Mouse (Mus musculus): ENCODE measurements around the gene Ubald1. TPM values are rescaled to one million over a fixed set of nuclear protein-coding genes. Genes with fewer than 3 reads are reported as not detected.

The Ubald1 gene
- polyA plus RNA-seq, 1 experiment from 2014 or later = 31.5 TPM

GRCm38 (mm10) chr16:4898881-4899280, 18.8 kb upstream of the Ubald1 start:
- ATAC-seq (ENCODE audit: insufficient number of reproducible peaks, insufficient read depth, low FRiP score, low TSS enrichment, low read depth) = no peak
- H3K9me3 ChIP-seq = no peaks in the 10 kb centered on the region
- no peak overlapping the region for H3K27ac ChIP-seq
- no peaks in the 10 kb centered on the region; the same call in 1 of the 2 replicates for H3K4me1 ChIP-seq (replicated peaks)
- H3K36me3 ChIP-seq = peaks cover 10% of the 10 kb centered on the region; the same call in 1 of the 2 replicates
- no peak overlapping the region for H3K4me2 ChIP-seq
- no peak overlapping the region for H3K4me3 ChIP-seq (replicated peaks)
- H3K27me3 ChIP-seq = no peaks in the 10 kb centered on the region
- no peak overlapping the region for H3K9ac ChIP-seq (replicated peaks)
- 85% methylated on average over 6 of the region's 6 CpGs for WGBS

- Histone ChIP-seq H3K4me3 (replicated peaks) (no peak overlapping the region), H3K4me2 (no peak overlapping the region), H3K27me3 (no peaks in the 10 kb centered on the region), H3K27ac (no peak overlapping the region), H3K4me1 (replicated peaks) (no peaks in the 10 kb centered on the region; the same call in 1 of the 2 replicates), H3K9ac (replicated peaks) (no peak overlapping the region), H3K36me3 (peaks cover 14% of the 10 kb centered on the region; the same call in 1 of the 2 replicates), H3K9me3 (no peaks in the 10 kb centered on the region)
- ATAC-seq (ENCODE audit: insufficient number of reproducible peaks, insufficient read depth, low FRiP score, low TSS enrichment, low read depth) = no peak
- 65% methylated on average over 7 of the region's 7 CpGs for WGBS
Measured at GRCm38 (mm10) chr16:4897146-4897730, 17.1 kb upstream of the Ubald1 start.

- H3K27ac ChIP-seq = 0 out of 2 replicates have a peak overlapping the region, but pooled peaks have one; percentile 41
Measured at GRCm38 (mm10) chr16:4896249-4897027, 16.3 kb upstream of the Ubald1 start.

GRCm38 (mm10) chr16:4894201-4894908, 14.2 kb upstream of the Ubald1 start:
- Histone ChIP-seq H3K36me3 (peaks cover 23% of the 10 kb centered on the region; the same call in 1 of the 2 replicates), H3K27ac (no peak overlapping the region), H3K4me1 (replicated peaks) (peaks cover 10% of the 10 kb centered on the region), H3K9ac (replicated peaks) (no peak overlapping the region), H3K4me3 (replicated peaks) (no peak overlapping the region), H3K27me3 (no peaks in the 10 kb centered on the region), H3K4me2 (no peak overlapping the region), H3K9me3 (no peaks in the 10 kb centered on the region)
- no peak for ATAC-seq (ENCODE audit: insufficient number of reproducible peaks, insufficient read depth, low FRiP score, low TSS enrichment, low read depth)
- 81% methylated on average over 7 of the region's 7 CpGs for WGBS

More at GRCm38 (mm10) chr16:4896249-4897027, 16.3 kb upstream of the Ubald1 start:
- H3K36me3 ChIP-seq = peaks cover 16% of the 10 kb centered on the region; the same call in 1 of the 2 replicates
- no peaks in the 10 kb centered on the region for H3K27me3 ChIP-seq
- no peak overlapping the region for H3K4me3 ChIP-seq (replicated peaks)
- H3K9ac ChIP-seq (replicated peaks) = no peak overlapping the region
- no peaks in the 10 kb centered on the region for H3K9me3 ChIP-seq
- no peak overlapping the region for H3K4me2 ChIP-seq
- WGBS = 77% methylated on average over 5 of the region's 5 CpGs
- H3K4me1 ChIP-seq (replicated peaks) = no peaks in the 10 kb centered on the region; the same call in 1 of the 2 replicates
- no peak for ATAC-seq (ENCODE audit: insufficient number of reproducible peaks, insufficient read depth, low FRiP score, low TSS enrichment, low read depth)

GRCm38 (mm10) chr16:4892171-4892570, 12.1 kb upstream of the Ubald1 start:
- 92% methylated on average over 6 of the region's 6 CpGs for WGBS
- H3K4me1 ChIP-seq (replicated peaks) = peaks cover 20% of the 10 kb centered on the region
- no peak overlapping the region for H3K4me3 ChIP-seq (replicated peaks)
- H3K27me3 ChIP-seq = no peaks in the 10 kb centered on the region
- no peak overlapping the region for H3K4me2 ChIP-seq
- ATAC-seq (ENCODE audit: insufficient number of reproducible peaks, insufficient read depth, low FRiP score, low TSS enrichment, low read depth) = no peak
- peaks cover 23% of the 10 kb centered on the region; the same call in 1 of the 2 replicates for H3K36me3 ChIP-seq
- H3K27ac ChIP-seq = no peak overlapping the region
- no peak overlapping the region for H3K9ac ChIP-seq (replicated peaks)
- H3K9me3 ChIP-seq = no peaks in the 10 kb centered on the region

GRCm38 (mm10) chr16:4890201-4890709, 10.1 kb upstream of the Ubald1 start:
- Histone ChIP-seq H3K36me3 (peaks cover 23% of the 10 kb centered on the region; the same call in 1 of the 2 replicates), H3K9ac (replicated peaks) (no peak overlapping the region), H3K4me3 (replicated peaks) (no peak overlapping the region), H3K27me3 (no peaks in the 10 kb centered on the region), H3K9me3 (no peaks in the 10 kb centered on the region), H3K27ac (0 out of 2 replicates have a peak overlapping the region, but pooled peaks have one; percentile 12), H3K4me1 (replicated peaks) (peaks cover 27% of the 10 kb centered on the region), H3K4me2 (no peak overlapping the region)
- no peak for ATAC-seq (ENCODE audit: insufficient number of reproducible peaks, insufficient read depth, low FRiP score, low TSS enrichment, low read depth)
- WGBS = 47% methylated on average over 4 of the region's 4 CpGs

- H3K4me1 ChIP-seq (replicated peaks) = peaks cover 32% of the 10 kb centered on the region
- peak overlapping the region; percentile 83 for H3K4me2 ChIP-seq
- WGBS = under 1% methylated on average over 8 of the region's 8 CpGs
- H3K4me3 ChIP-seq (replicated peaks) = peak overlapping the region; percentile 85
- H3K9me3 ChIP-seq = no peaks in the 10 kb centered on the region
- peaks cover 9% of the 10 kb centered on the region; the same call in 1 of the 2 replicates for H3K36me3 ChIP-seq
- peak overlapping the region; percentile 86 for H3K27ac ChIP-seq
- 0 out of 2 replicates have a peak, but pooled peaks have one; percentile 3 for ATAC-seq (ENCODE audit: insufficient number of reproducible peaks, insufficient read depth, low FRiP score, low TSS enrichment, low read depth)
- peak overlapping the region; percentile 90 for H3K9ac ChIP-seq (replicated peaks)
- H3K27me3 ChIP-seq = no peaks in the 10 kb centered on the region
Measured at GRCm38 (mm10) chr16:4886690-4887020, 6.5 kb upstream of the Ubald1 start.

- H3K9ac ChIP-seq (replicated peaks) = peak within 1 kb of the TSS; percentile 90
- peaks cover 3% of the 10 kb centered on the region; the same call in 1 of the 2 replicates for H3K36me3 ChIP-seq
- peak within 1 kb of the TSS; percentile 85 for H3K4me3 ChIP-seq (replicated peaks)
- H3K9me3 ChIP-seq = no peaks in the 10 kb centered on the region
- peak; percentile 83 for ATAC-seq (ENCODE audit: insufficient number of reproducible peaks, insufficient read depth, low FRiP score, low TSS enrichment, low read depth)
- peaks cover 37% of the 10 kb centered on the region for H3K4me1 ChIP-seq (replicated peaks)
- under 1% methylated on average over 69 of the region's 74 CpGs for WGBS
- H3K4me2 ChIP-seq = peak within 1 kb of the TSS; percentile 83
- H3K27ac ChIP-seq = peak within 1 kb of the TSS; percentile 86
- no peaks in the 10 kb centered on the region for H3K27me3 ChIP-seq
Measured at GRCm38 (mm10) chr16:4885760-4886689, 5.9 kb upstream of the Ubald1 start, which contains the start of gene Mgrn1. Gene Mgrn1 (plus strand): TSS chr16:4886249.

- Histone ChIP-seq H3K27ac (no peak overlapping the region; the same call in 1 of the 2 replicates), H3K4me3 (replicated peaks) (no peak overlapping the region; the same call in 1 of the 2 replicates)
- ATAC-seq (ENCODE audit: insufficient number of reproducible peaks, insufficient read depth, low FRiP score, low TSS enrichment, low read depth) = no peak
Measured at GRCm38 (mm10) chr16:4884930-4885329, 4.8 kb upstream of the Ubald1 start.

More at GRCm38 (mm10) chr16:4884930-4885329, 4.8 kb upstream of the Ubald1 start:
- Histone ChIP-seq H3K27me3 (no peaks in the 10 kb centered on the region), H3K36me3 (no peaks in the 10 kb centered on the region), H3K9me3 (no peaks in the 10 kb centered on the region), H3K4me2 (no peak overlapping the region), H3K9ac (replicated peaks) (no peak overlapping the region), H3K4me1 (replicated peaks) (peaks cover 33% of the 10 kb centered on the region)
- WGBS = 88% methylated on average over 10 of the region's 10 CpGs

Data from limb, embryonic 12.5 days (tissue).